Comparison of ENCODE assay signal across 8 mouse cellular contexts in genomic region chr12:111539041-111539345, GRCm38 (mm10). TPM values are rescaled to one million over a fixed set of nuclear protein-coding genes. Genes with fewer than 3 reads are reported as not detected.
DNase-seq lines count a peak whose midpoint lies in the region; ATAC-seq and TF ChIP-seq lines count a peak whose summit lies in the region.

No protein-coding gene starts in this region.

- H3K9ac ChIP-seq in heart, adult 2 months (ENCODE audit: low read depth, low read length) = peak overlapping the region; percentile 90
- peak overlapping the region; percentile 99 for H3K9ac ChIP-seq in forebrain, postnatal 0 days

- DNase-seq in heart, adult 2 months = no peak
- no peak for DNase-seq in heart, adult 9 months (ENCODE audit: low spot score in 2 of 2)
- peak; percentile 41 for DNase-seq in forebrain, postnatal 0 days
- no peak for DNase-seq in adrenal gland, postnatal 10 days
- no peak for DNase-seq in layer of hippocampus, adult 9-11 months
- no peak for DNase-seq in kidney, adult 9 months

- peak overlapping the region; percentile 77 for H3K4me2 ChIP-seq in forebrain, postnatal 0 days (ENCODE audit: low read depth)

- 2% methylated on average over 18 of the region's 18 CpGs for WGBS in heart, adult 2 months
- WGBS in forebrain, postnatal 0 days = 1% methylated on average over 18 of the region's 18 CpGs

- intact Hi-C loops in heart, adult 2 months (cut with DNase I) = no loop called here

- peak overlapping the region; percentile 99 for H3K27ac ChIP-seq in heart, adult 2 months
- peak overlapping the region; percentile 100 for H3K27ac ChIP-seq in forebrain, postnatal 0 days (ENCODE audit: low read depth, low read length)

- TF ChIP-seq POLR2A in heart, adult 2 months (IDR thresholded peaks at IDR 0.05; ENCODE audit: insufficient read depth, low read depth, low read length) = no peak

- H3K4me3 ChIP-seq in heart, adult 2 months = peak overlapping the region; percentile 77
- H3K4me3 ChIP-seq in E14TG2a.4 (replicated peaks; ENCODE audit: low read length) = peak overlapping the region; percentile 99
- H3K4me3 ChIP-seq in forebrain, postnatal 0 days (ENCODE audit: low read depth, low read length) = peak overlapping the region; percentile 100
- peak overlapping the region; percentile 92 for H3K4me3 ChIP-seq in megakaryocyte, embryonic 14.5 days (replicated peaks)

- H3K36me3 ChIP-seq in heart, adult 2 months (ENCODE audit: control insufficient read depth, insufficient read depth, low read length) = peaks cover 41% of the 10 kb centered on the region
- H3K36me3 ChIP-seq in E14TG2a.4 (ENCODE audit: insufficient read depth, low read length) = peaks cover 58% of the 10 kb centered on the region
- peaks cover 43% of the 10 kb centered on the region for H3K36me3 ChIP-seq in forebrain, postnatal 0 days (ENCODE audit: insufficient read depth)
- peaks cover 51% of the 10 kb centered on the region for H3K36me3 ChIP-seq in megakaryocyte, embryonic 14.5 days (replicated peaks; ENCODE audit: low read length)

- ATAC-seq in forebrain, postnatal 0 days = no peak

- TF ChIP-seq EP300 in heart, adult 2 months (IDR thresholded peaks at IDR 0.05; ENCODE audit: insufficient read depth, low read depth, low read length) = no peak

- peaks cover 2% of the 10 kb centered on the region for H3K4me1 ChIP-seq in heart, adult 2 months (ENCODE audit: control insufficient read depth, insufficient read depth, low read length)
- H3K4me1 ChIP-seq in E14TG2a.4 (replicated peaks; ENCODE audit: low read depth, low read length) = peaks cover 67% of the 10 kb centered on the region
- peaks cover 16% of the 10 kb centered on the region for H3K4me1 ChIP-seq in forebrain, postnatal 0 days (ENCODE audit: insufficient read depth)
- peaks cover 56% of the 10 kb centered on the region for H3K4me1 ChIP-seq in megakaryocyte, embryonic 14.5 days

- H3K27me3 ChIP-seq in heart, adult 2 months (ENCODE audit: control insufficient read depth, insufficient read depth, low read length) = no peaks in the 10 kb centered on the region
- H3K27me3 ChIP-seq in E14TG2a.4 (ENCODE audit: insufficient read depth, low read length) = peaks cover 3% of the 10 kb centered on the region; the same call in 1 of the 2 replicates
- no peaks in the 10 kb centered on the region for H3K27me3 ChIP-seq in forebrain, postnatal 0 days (ENCODE audit: insufficient read depth, low read length)
- H3K27me3 ChIP-seq in megakaryocyte, embryonic 14.5 days (replicated peaks) = peaks cover 6% of the 10 kb centered on the region

- no peaks in the 10 kb centered on the region for H3K9me3 ChIP-seq in E14TG2a.4 (ENCODE audit: low read length)
- no peaks in the 10 kb centered on the region for H3K9me3 ChIP-seq in forebrain, postnatal 0 days (ENCODE audit: low read length)
- no peaks in the 10 kb centered on the region for H3K9me3 ChIP-seq in megakaryocyte, embryonic 14.5 days

- no peak for TF ChIP-seq CTCF in heart, adult 2 months (IDR thresholded peaks at IDR 0.05)
- TF ChIP-seq CTCF in E14TG2a.4 (conservative IDR thresholded peaks at IDR 0.05; ENCODE audit: low read length) = no peak
- no peak for TF ChIP-seq CTCF in forebrain, postnatal 0 days (IDR thresholded peaks at IDR 0.05; ENCODE audit: low read depth)

- H3K79me2 ChIP-seq in heart, adult 2 months (replicated peaks; ENCODE audit: control insufficient read depth, insufficient read depth, low read length) = peaks cover 3% of the 10 kb centered on the region; the same call in 1 of the 2 replicates

RNA-seq across cellular contexts. Expression of gene Eif5, which starts 1.2 kb away (rescaled TPM):
- total RNA-seq in heart, adult 2 months (2021) = 100 to 1,000 TPM; 160 to 170 TPM
- polyA plus RNA-seq in heart, adult 2 months (2012; rRNA removed) = 39.4 and 85.3 TPM in 2 replicates
- total RNA-seq in forebrain, postnatal 0 days (2014; rRNA removed) = 273 and 366 TPM in 2 replicates
- 580 and 648 TPM in 2 replicates for polyA plus RNA-seq in forebrain, postnatal 0 days (2015; fragmentation: Nextera tagmentation; extraction: Ambion mirVana)
- polyA plus RNA-seq in megakaryocyte, embryonic 14.5 days (2012; ENCODE audit: insufficient read depth, low replicate concordance) = 17.8 and 28.5 TPM in 2 replicates
- 100 to 1,000 TPM; 300 to 322 TPM for total RNA-seq in adrenal gland, postnatal 10 days (2021)

RNA-seq across cellular contexts. Expression of gene Mark3, which starts 35.3 kb away (rescaled TPM):
- total RNA-seq in heart, adult 2 months (2021) = 10 to 100 TPM; 50.6 to 52.5 TPM
- 18.1 and 28.2 TPM in 2 replicates for polyA plus RNA-seq in heart, adult 2 months (2012; rRNA removed)
- 172 and 182 TPM in 2 replicates for total RNA-seq in forebrain, postnatal 0 days (2014; rRNA removed)
- polyA plus RNA-seq in forebrain, postnatal 0 days (2015; fragmentation: Nextera tagmentation; extraction: Ambion mirVana) = 36.9 and 42.4 TPM in 2 replicates
- polyA plus RNA-seq in megakaryocyte, embryonic 14.5 days (2012; ENCODE audit: insufficient read depth, low replicate concordance) = 4.4 and 8.2 TPM in 2 replicates
- 10 to 100 TPM; 84.9 to 94.1 TPM for total RNA-seq in adrenal gland, postnatal 10 days (2021)

RNA-seq across cellular contexts. Expression of gene Gm266, which starts 53.4 kb away (rescaled TPM):
- total RNA-seq in heart, adult 2 months (2021) = under 1 TPM; 0.36 to 0.39 TPM
- 0.23 and 0.88 TPM in 2 replicates for polyA plus RNA-seq in heart, adult 2 months (2012; rRNA removed)
- 5.1 and 5.4 TPM in 2 replicates for total RNA-seq in forebrain, postnatal 0 days (2014; rRNA removed)
- polyA plus RNA-seq in forebrain, postnatal 0 days (2015; fragmentation: Nextera tagmentation; extraction: Ambion mirVana) = 3.7 and 5.2 TPM in 2 replicates
- 0.22 TPM in 1 of 2 replicates, not detected in the other for polyA plus RNA-seq in megakaryocyte, embryonic 14.5 days (2012; ENCODE audit: insufficient read depth, low replicate concordance)
- 1 to 10 TPM; 1.0 to 1.1 TPM for total RNA-seq in adrenal gland, postnatal 10 days (2021)
